Mouse (Mus musculus) limb, embryonic 14.5 days (tissue): ENCODE results near the gene Kif19a. TPM values are rescaled to one million over a fixed set of nuclear protein-coding genes. Genes with fewer than 3 reads are reported as not detected.

Source experiments
- ATAC-seq: fragments of 200-750 bp; cut with Nextera tagmentation; 2 replicates; pipeline ENCODE4 v1.8.0; 2017; ENCODE audit warnings: low read depth, moderate number of reproducible peaks, moderate TSS enrichment; ENCODE audit not compliant: low FRiP score
- DNase-seq: peaks from one replicate; pipeline ENCODE4 v3.0.0-alpha.2; 2015; ENCODE audit warnings: low spot score
- H3K27ac ChIP-seq: fragments of 300-500 bp; sonication (generic); replicated peaks from 2 replicates; pipeline ENCODE4 v1.5.1; 2014; ENCODE audit warnings: low read depth, mild to moderate bottlenecking, low read length, moderate library complexity, mixed read lengths
- H3K27me3 ChIP-seq: fragments of 300-500 bp; sonication (generic); 2 replicates; pipeline ENCODE4 v1.6.1; 2014; ENCODE audit warnings: low read length, mixed read lengths; ENCODE audit not compliant: control insufficient read depth, insufficient read depth
- H3K36me3 ChIP-seq: fragments of 300-500 bp; sonication (generic); 2 replicates; pipeline ENCODE4 v1.6.1; 2014; ENCODE audit warnings: mild to moderate bottlenecking, low read length, moderate library complexity, mixed read lengths; ENCODE audit not compliant: control insufficient read depth, insufficient read depth
- H3K4me1 ChIP-seq: fragments of 300-500 bp; sonication (generic); 2 replicates; pipeline ENCODE4 v1.6.1; 2014; ENCODE audit warnings: antibody characterized with exemption, low read length, mixed read lengths; ENCODE audit not compliant: control insufficient read depth, insufficient read depth
- H3K4me2 ChIP-seq: fragments of 300-500 bp; sonication (generic); replicated peaks from 2 replicates; pipeline ENCODE4 v1.6.1; 2014; ENCODE audit warnings: low read depth, mild to moderate bottlenecking, low read length, moderate library complexity; ENCODE audit not compliant: severe bottlenecking
- H3K4me3 ChIP-seq: fragments of 300-500 bp; sonication (generic); replicated peaks from 2 replicates; pipeline ENCODE4 v1.5.1; 2014; ENCODE audit warnings: low read length
- H3K9ac ChIP-seq: fragments of 300-500 bp; sonication (generic); 2 replicates; pipeline ENCODE4 v1.6.1; 2014; ENCODE audit warnings: mild to moderate bottlenecking, low read depth, low read length, moderate library complexity; ENCODE audit not compliant: severe bottlenecking
- H3K9me3 ChIP-seq: fragments of 300-500 bp; sonication (generic); 2 replicates; pipeline ENCODE4 v1.6.1; 2016; ENCODE audit warnings: low read length; ENCODE audit not compliant: control insufficient read depth
- POLR2A ChIP-seq: fragments of 200-500 bp; IDR thresholded peaks from 2 replicates; pipeline ENCODE4 v1.8.0; 2012; ENCODE audit warnings: inconsistent platforms, mild to moderate bottlenecking, moderate library complexity, borderline replicate concordance; ENCODE audit not compliant: insufficient read depth, insufficient read length; ENCODE audit errors: extremely low read depth
- WGBS: fragments of 180-500 bp; shearing (Covaris S2); extraction: QIAGEN DNeasy Blood & Tissue Kit; methylation state at CpG from one replicate; pipeline ENCODE4 v1.1.7; 2014; 5-methylcytosine and 5-hydroxymethylcytosine counted together
- polyA plus RNA-seq, 2 experiments: library from polyadenylated mRNA; depleted of rRNA in 1 of 2; stranded (reverse) in 1 of 2; unstranded in 1 of 2; fragments of >200 nt; fragmentation: Nextera tagmentation in 1 of 2; extraction: Ambion mirVana in 1 of 2; gene quantifications; 2 replicates each; pipeline versions ENCODE4 v1.2.1 to v1.2.3; 2012 to 2014

The Kif19a gene
- polyA plus RNA-seq, 2 experiments, result 0.39 to 0.93 TPM

- Histone ChIP-seq H3K4me1 (peaks cover 24% of the 10 kb centered on the region), H3K4me2 (peak overlapping the region; percentile 62), H3K9ac (peak overlapping the region; percentile 54; the same call in 1 of the 2 replicates), H3K9me3 (no peaks in the 10 kb centered on the region), H3K36me3 (no peaks in the 10 kb centered on the region), H3K4me3 (peak overlapping the region; percentile 26), H3K27me3 (no peaks in the 10 kb centered on the region), H3K27ac (peak overlapping the region; percentile 88)
- DNase-seq (no peak), ATAC-seq (no peak)
- 11% methylated on average over 8 of the region's 8 CpGs for WGBS
- no peak for TF ChIP-seq POLR2A
Measured at GRCm38 (mm10) chr11:114830433-114830773, 65.2 kb downstream of the Kif19a start.

- Histone ChIP-seq H3K27ac (no peak overlapping the region), H3K36me3 (no peaks in the 10 kb centered on the region), H3K27me3 (no peaks in the 10 kb centered on the region), H3K4me2 (no peak overlapping the region), H3K4me3 (no peak overlapping the region), H3K9me3 (no peaks in the 10 kb centered on the region), H3K4me1 (peaks cover 24% of the 10 kb centered on the region), H3K9ac (no peak overlapping the region)
- no peak for DNase-seq
- whole genome bisulfite sequencing, result 67% methylated on average over 5 of the region's 5 CpGs
- no peak for TF ChIP-seq POLR2A
- ATAC-seq, result no peak
Measured at GRCm38 (mm10) chr11:114833166-114833565, 68.0 kb downstream of the Kif19a start.

Other genes starting within 250 kb of the Kif19a start
- 1,565 and 2,419 TPM in 2 replicates for gene Rpl38, start 96.9 kb upstream of the Kif19a start, polyA plus RNA-seq (2012; rRNA removed)
- gene Rpl38, start 96.9 kb upstream of the Kif19a start, polyA plus RNA-seq (2014; fragmentation: Nextera tagmentation; extraction: Ambion mirVana), result 1,011 and 1,139 TPM in 2 replicates
- 16.9 and 21.3 TPM in 2 replicates for gene Ttyh2, start 90.0 kb upstream of the Kif19a start, polyA plus RNA-seq (2012; rRNA removed)
- gene Ttyh2, start 90.0 kb upstream of the Kif19a start, polyA plus RNA-seq (2014; fragmentation: Nextera tagmentation; extraction: Ambion mirVana), result 21.7 and 25.9 TPM in 2 replicates
- 1.6 and 1.7 TPM in 2 replicates for gene Dnaic2, start 38.0 kb upstream of the Kif19a start, polyA plus RNA-seq (2012; rRNA removed)
- gene Dnaic2, start 38.0 kb upstream of the Kif19a start, polyA plus RNA-seq (2014; fragmentation: Nextera tagmentation; extraction: Ambion mirVana), result 0.55 and 0.86 TPM in 2 replicates
- 2.7 and 3.2 TPM in 2 replicates for gene Btbd17, start 30.6 kb downstream of the Kif19a start, polyA plus RNA-seq (2012; rRNA removed)
- gene Btbd17, start 30.6 kb downstream of the Kif19a start, polyA plus RNA-seq (2014; fragmentation: Nextera tagmentation; extraction: Ambion mirVana), result 1.00 and 1.4 TPM in 2 replicates
- gene Gpr142, start 33.5 kb downstream of the Kif19a start, polyA plus RNA-seq (2012; rRNA removed), result 0.19 TPM in 1 of 2 replicates, not detected in the other
- not detected in 2 replicates for gene Gpr142, start 33.5 kb downstream of the Kif19a start, polyA plus RNA-seq (2014; fragmentation: Nextera tagmentation; extraction: Ambion mirVana)
- 34.1 and 48.8 TPM in 2 replicates for gene Gprc5c, start 85.8 kb downstream of the Kif19a start, polyA plus RNA-seq (2012; rRNA removed)
- gene Gprc5c, start 85.8 kb downstream of the Kif19a start, polyA plus RNA-seq (2014; fragmentation: Nextera tagmentation; extraction: Ambion mirVana), result 35.5 and 42.3 TPM in 2 replicates
- gene Cd300a, start 124.7 kb downstream of the Kif19a start, polyA plus RNA-seq (2012; rRNA removed), result 2.2 and 3.1 TPM in 2 replicates
- 1.2 and 1.5 TPM in 2 replicates for gene Cd300a, start 124.7 kb downstream of the Kif19a start, polyA plus RNA-seq (2014; fragmentation: Nextera tagmentation; extraction: Ambion mirVana)
- gene Cd300lb, start 169.0 kb downstream of the Kif19a start, polyA plus RNA-seq (2012; rRNA removed), result 0.33 TPM in 2 replicates
- gene Cd300lb, start 169.0 kb downstream of the Kif19a start, polyA plus RNA-seq (2014; fragmentation: Nextera tagmentation; extraction: Ambion mirVana), result 0.32 and 0.82 TPM in 2 replicates
- not detected in 2 replicates for gene Cd300c, start 203.8 kb downstream of the Kif19a start, polyA plus RNA-seq (2012; rRNA removed)
- gene Cd300c, start 203.8 kb downstream of the Kif19a start, polyA plus RNA-seq (2014; fragmentation: Nextera tagmentation; extraction: Ambion mirVana), result not detected in 2 replicates
- gene Cd300ld, start 224.5 kb downstream of the Kif19a start, polyA plus RNA-seq (2012; rRNA removed), result 0.13 and 0.22 TPM in 2 replicates
- 0.29 and 0.36 TPM in 2 replicates for gene Cd300ld, start 224.5 kb downstream of the Kif19a start, polyA plus RNA-seq (2014; fragmentation: Nextera tagmentation; extraction: Ambion mirVana)
- 2.4 and 2.7 TPM in 2 replicates for gene Cd300c2, start 236.5 kb downstream of the Kif19a start, polyA plus RNA-seq (2012; rRNA removed)
- 4.0 and 4.1 TPM in 2 replicates for gene Cd300c2, start 236.5 kb downstream of the Kif19a start, polyA plus RNA-seq (2014; fragmentation: Nextera tagmentation; extraction: Ambion mirVana)